Mouse (Mus musculus): Measurements from ENCODE around the gene Jmjd8.

DNA sequence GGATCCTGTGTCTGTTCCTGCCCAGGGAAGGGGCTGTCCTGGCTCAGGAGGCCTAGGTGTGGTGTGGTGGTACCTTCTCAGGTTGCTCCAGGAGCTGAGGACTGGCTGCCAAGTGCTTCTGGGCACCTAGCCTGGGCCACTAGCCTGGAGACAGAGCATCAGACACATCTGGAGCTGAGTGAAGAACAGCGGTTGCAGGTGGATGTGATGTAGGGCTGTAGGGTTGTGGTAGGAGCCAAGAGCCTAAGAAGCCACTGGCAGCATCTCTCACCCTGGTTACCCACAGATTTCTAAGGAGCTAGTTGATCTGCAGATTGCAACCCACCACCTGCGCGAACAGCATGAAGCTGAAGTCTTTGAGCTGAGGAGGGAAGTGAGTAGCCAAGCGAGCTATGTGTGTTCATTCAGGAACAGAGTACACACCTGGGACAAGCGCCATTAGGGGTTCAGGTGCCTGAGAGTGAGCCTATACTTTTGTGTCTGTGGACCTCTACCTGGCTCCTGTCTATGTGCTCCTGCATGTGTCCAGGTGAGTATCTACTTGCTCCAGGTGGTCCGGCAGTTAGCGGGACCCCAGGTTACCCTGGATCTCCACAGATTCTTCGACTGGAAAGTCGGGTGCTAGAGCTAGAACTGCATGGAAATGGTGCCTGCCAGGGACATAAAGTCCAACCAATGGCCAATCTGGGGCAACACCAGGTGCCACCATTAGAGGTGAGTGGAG is 41.7 kb upstream of the Jmjd8 start:
- no peak for TF ChIP-seq CTCF (IDR thresholded peaks at IDR 0.05; ENCODE audit: low read depth)
- TF ChIP-seq EP300 (IDR thresholded peaks at IDR 0.05; ENCODE audit: low read depth) = no peak

Measured in liver, embryonic 14.5 days (tissue).